Mouse (Mus musculus): ENCODE measurements around the gene Rab3a.

The Rab3a gene

GRCm38 (mm10) chr8:70776496-70777444, 22.3 kb downstream of the Rab3a start, which contains the start of gene Pik3r2:
TSS of gene Pik3r2 (minus strand) at chr8:70776713.
- peak; percentile 98 for DNase-seq

GRCm38 (mm10) chr8:70780093-70780492, 25.6 kb downstream of the Rab3a start:
- DNase-seq = no peak

GRCm38 (mm10) chr8:70786291-70787050, 32.0 kb downstream of the Rab3a start:
- no peak for DNase-seq

- DNase-seq = no peak
These were observed 32.6 kb downstream of the Rab3a start for GRCm38 (mm10) chr8:70787051-70787445.

- peak; percentile 68 for DNase-seq
These were observed 33.6 kb downstream of the Rab3a start for GRCm38 (mm10) chr8:70787941-70788667.

- no peak for DNase-seq
These were observed 34.6 kb downstream of the Rab3a start for GRCm38 (mm10) chr8:70789046-70789445.

GRCm38 (mm10) chr8:70790846-70791245, 36.4 kb downstream of the Rab3a start:
- no peak for DNase-seq

- peak; percentile 69 for DNase-seq
These were observed 36.8 kb downstream of the Rab3a start for GRCm38 (mm10) chr8:70791294-70791701.

GRCm38 (mm10) chr8:70791975-70792691, 37.7 kb downstream of the Rab3a start:
- DNase-seq = peak; percentile 98

- peak; percentile 93 for DNase-seq
These were observed 38.2 kb downstream of the Rab3a start for GRCm38 (mm10) chr8:70792700-70793099.

- DNase-seq = no peak
These were observed 39.7 kb downstream of the Rab3a start for GRCm38 (mm10) chr8:70794215-70794614.

GRCm38 (mm10) chr8:70795370-70795769, 40.9 kb downstream of the Rab3a start:
- no peak for DNase-seq

GRCm38 (mm10) chr8:70796403-70797080, 42.1 kb downstream of the Rab3a start:
- DNase-seq = no peak

GRCm38 (mm10) chr8:70797081-70798070, 42.9 kb downstream of the Rab3a start:
- peak; percentile 93 for DNase-seq

GRCm38 (mm10) chr8:70798281-70798680, 43.8 kb downstream of the Rab3a start:
- DNase-seq = peak; percentile 56

- DNase-seq = no peak
These were observed 46.2 kb downstream of the Rab3a start for GRCm38 (mm10) chr8:70800648-70801047.

- DNase-seq = peak; percentile 15
These were observed 46.7 kb downstream of the Rab3a start for GRCm38 (mm10) chr8:70801156-70801555.

GRCm38 (mm10) chr8:70801830-70802229, 47.4 kb downstream of the Rab3a start:
- DNase-seq = no peak

GRCm38 (mm10) chr8:70802786-70803510, 48.5 kb downstream of the Rab3a start:
- no peak for DNase-seq

Data from lung, postnatal 36 days (tissue).